Mouse (Mus musculus) cortical plate, adult 2 months (tissue): ENCODE measurements around the gene Pcca.

Experiments
- CTCF ChIP-seq: fragments of 200-500 bp; IDR thresholded peaks from 2 replicates; pipeline ENCODE4 v1.5.1; 2011; ENCODE audit warnings: mild to moderate bottlenecking, control low read depth, low read length; ENCODE audit not compliant: insufficient read depth; ENCODE audit errors: extremely low read depth
- POLR2A ChIP-seq: fragments of 200-500 bp; IDR thresholded peaks from 2 replicates; pipeline ENCODE4 v1.6.1; 2011; ENCODE audit warnings: mild to moderate bottlenecking, low read length, control low read depth; ENCODE audit not compliant: insufficient read depth; ENCODE audit errors: extremely low read depth

DNA sequence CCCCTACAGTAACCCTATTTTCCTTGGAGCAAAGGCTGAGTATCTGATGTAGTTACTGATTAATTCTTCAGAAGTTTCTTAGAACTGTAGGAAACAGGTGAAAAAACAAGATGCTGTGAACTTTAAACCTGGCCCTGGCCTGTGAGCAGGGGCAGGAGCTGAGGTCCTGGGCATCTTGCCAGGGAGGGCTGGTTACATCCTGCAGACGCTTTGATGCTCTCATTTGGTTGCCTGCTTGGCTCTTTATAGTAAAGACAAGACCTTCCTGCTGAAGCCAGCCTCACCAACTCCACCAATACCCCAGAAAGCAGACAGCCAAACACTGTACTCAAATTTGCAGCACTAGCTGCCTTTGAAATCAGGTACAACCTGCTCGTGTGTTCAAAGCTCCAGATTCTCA lies 368.0 kb downstream of the Pcca start:
- TF ChIP-seq CTCF, result no peak
- no peak for TF ChIP-seq POLR2A
